Mouse (Mus musculus): ENCODE results near the gene Egfl7. TPM values are rescaled to one million over a fixed set of nuclear protein-coding genes. Genes with fewer than 3 reads are reported as not detected.

Egfl7 gene
- polyA plus RNA-seq, 1 experiment from 2014 or later = 64.8 TPM

- peaks cover 6% of the 10 kb centered on the region; the same call in 1 of the 2 replicates for H3K27me3 ChIP-seq
- 30% methylated on average over 2 of the region's 2 CpGs for WGBS
- no peak for ATAC-seq (ENCODE audit: low FRiP score, low read depth)
These were observed 32.3 kb upstream of the Egfl7 start for GRCm38 (mm10) chr2:26547481-26547880.

GRCm38 (mm10) chr2:26549801-26550200 lies 30.0 kb upstream of the Egfl7 start:
- Histone ChIP-seq H3K36me3 (no peaks in the 10 kb centered on the region), H3K9ac (replicated peaks) (no peak overlapping the region), H3K27me3 (peaks cover 6% of the 10 kb centered on the region; the same call in 1 of the 2 replicates), H3K4me3 (no peak overlapping the region), H3K4me1 (peaks cover 18% of the 10 kb centered on the region), H3K9me3 (no peaks in the 10 kb centered on the region), H3K4me2 (replicated peaks) (no peak overlapping the region), H3K27ac (replicated peaks) (no peak overlapping the region)
- WGBS = 86% methylated on average over 10 of the region's 10 CpGs
- no peak for ATAC-seq (ENCODE audit: low FRiP score, low read depth)

More at GRCm38 (mm10) chr2:26547481-26547880, 32.3 kb upstream of the Egfl7 start:
- H3K9me3 ChIP-seq = no peaks in the 10 kb centered on the region
- peaks cover 18% of the 10 kb centered on the region for H3K4me1 ChIP-seq
- H3K9ac ChIP-seq (replicated peaks) = no peak overlapping the region; the same call in 1 of the 2 replicates
- H3K36me3 ChIP-seq = no peaks in the 10 kb centered on the region
- no peak overlapping the region for H3K4me3 ChIP-seq
- H3K4me2 ChIP-seq (replicated peaks) = no peak overlapping the region
- H3K27ac ChIP-seq (replicated peaks) = peak overlapping the region; percentile 26; the same call in 1 of the 2 replicates

GRCm38 (mm10) chr2:26550205-26550604 lies 29.6 kb upstream of the Egfl7 start:
- no peak overlapping the region for H3K4me3 ChIP-seq
- WGBS = 77% methylated on average over 3 of the region's 3 CpGs
- H3K4me1 ChIP-seq = peaks cover 18% of the 10 kb centered on the region
- no peaks in the 10 kb centered on the region for H3K36me3 ChIP-seq
- H3K9me3 ChIP-seq = no peaks in the 10 kb centered on the region
- no peak overlapping the region for H3K9ac ChIP-seq (replicated peaks)
- no peak for ATAC-seq (ENCODE audit: low FRiP score, low read depth)
- H3K27ac ChIP-seq (replicated peaks) = no peak overlapping the region
- H3K4me2 ChIP-seq (replicated peaks) = no peak overlapping the region
- peaks cover 6% of the 10 kb centered on the region; the same call in 1 of the 2 replicates for H3K27me3 ChIP-seq

- WGBS = 88% methylated on average over 3 of the region's 3 CpGs
- Histone ChIP-seq H3K9ac (replicated peaks) (no peak overlapping the region), H3K4me1 (peaks cover 18% of the 10 kb centered on the region), H3K27me3 (peaks cover 6% of the 10 kb centered on the region; the same call in 1 of the 2 replicates), H3K36me3 (no peaks in the 10 kb centered on the region), H3K27ac (replicated peaks) (no peak overlapping the region), H3K4me2 (replicated peaks) (no peak overlapping the region), H3K4me3 (no peak overlapping the region), H3K9me3 (no peaks in the 10 kb centered on the region)
- no peak for ATAC-seq (ENCODE audit: low FRiP score, low read depth)
These were observed 29.0 kb upstream of the Egfl7 start for GRCm38 (mm10) chr2:26550777-26551176.

GRCm38 (mm10) chr2:26551446-26551845 lies 28.4 kb upstream of the Egfl7 start:
- Histone ChIP-seq H3K4me2 (replicated peaks) (no peak overlapping the region), H3K9me3 (no peaks in the 10 kb centered on the region), H3K27ac (replicated peaks) (no peak overlapping the region), H3K27me3 (peaks cover 6% of the 10 kb centered on the region; the same call in 1 of the 2 replicates), H3K36me3 (no peaks in the 10 kb centered on the region), H3K4me1 (peaks cover 18% of the 10 kb centered on the region), H3K9ac (replicated peaks) (no peak overlapping the region), H3K4me3 (no peak overlapping the region)
- ATAC-seq (ENCODE audit: low FRiP score, low read depth) = no peak
- WGBS = 76% methylated on average over 8 of the region's 8 CpGs

- H3K9me3 ChIP-seq = no peaks in the 10 kb centered on the region
- WGBS = 95% methylated on average over 2 of the region's 2 CpGs
- H3K4me2 ChIP-seq (replicated peaks) = no peak overlapping the region
- peaks cover 6% of the 10 kb centered on the region; the same call in 1 of the 2 replicates for H3K27me3 ChIP-seq
- no peak overlapping the region for H3K4me3 ChIP-seq
- no peak overlapping the region for H3K27ac ChIP-seq (replicated peaks)
- no peaks in the 10 kb centered on the region for H3K36me3 ChIP-seq
- no peak for ATAC-seq (ENCODE audit: low FRiP score, low read depth)
- no peak overlapping the region for H3K9ac ChIP-seq (replicated peaks)
- peaks cover 16% of the 10 kb centered on the region for H3K4me1 ChIP-seq
These were observed 27.7 kb upstream of the Egfl7 start for GRCm38 (mm10) chr2:26552066-26552465.

- Histone ChIP-seq H3K4me1 (peaks cover 8% of the 10 kb centered on the region; the same call in 1 of the 2 replicates), H3K4me2 (replicated peaks) (no peak overlapping the region), H3K27me3 (no peaks in the 10 kb centered on the region; the same call in 1 of the 2 replicates), H3K9me3 (no peaks in the 10 kb centered on the region), H3K27ac (replicated peaks) (no peak overlapping the region), H3K9ac (replicated peaks) (no peak overlapping the region), H3K4me3 (no peak overlapping the region), H3K36me3 (no peaks in the 10 kb centered on the region)
- 82% methylated on average over 9 of the region's 9 CpGs for WGBS
- no peak for ATAC-seq (ENCODE audit: low FRiP score, low read depth)
These were observed 25.9 kb upstream of the Egfl7 start for GRCm38 (mm10) chr2:26553904-26554303.

- no peak overlapping the region for H3K27ac ChIP-seq (replicated peaks)
- WGBS = 84% methylated on average over 4 of the region's 4 CpGs
- no peak overlapping the region for H3K9ac ChIP-seq (replicated peaks)
These were observed 24.7 kb upstream of the Egfl7 start for GRCm38 (mm10) chr2:26555076-26555475.

GRCm38 (mm10) chr2:26556535-26556993 lies 23.2 kb upstream of the Egfl7 start:
- Histone ChIP-seq H3K27ac (replicated peaks) (no peak overlapping the region), H3K4me3 (no peak overlapping the region), H3K4me1 (peaks cover 19% of the 10 kb centered on the region), H3K9me3 (no peaks in the 10 kb centered on the region), H3K36me3 (no peaks in the 10 kb centered on the region), H3K27me3 (no peaks in the 10 kb centered on the region; the same call in 1 of the 2 replicates), H3K9ac (replicated peaks) (no peak overlapping the region), H3K4me2 (replicated peaks) (no peak overlapping the region)
- ATAC-seq (ENCODE audit: low FRiP score, low read depth) = no peak
- WGBS = 65% methylated on average over 4 of the region's 4 CpGs

More at GRCm38 (mm10) chr2:26555076-26555475, 24.7 kb upstream of the Egfl7 start:
- no peaks in the 10 kb centered on the region; the same call in 1 of the 2 replicates for H3K27me3 ChIP-seq
- no peak overlapping the region for H3K4me3 ChIP-seq
- no peaks in the 10 kb centered on the region for H3K9me3 ChIP-seq
- ATAC-seq (ENCODE audit: low FRiP score, low read depth) = no peak
- no peak overlapping the region for H3K4me2 ChIP-seq (replicated peaks)
- no peaks in the 10 kb centered on the region for H3K36me3 ChIP-seq
- H3K4me1 ChIP-seq = peaks cover 8% of the 10 kb centered on the region; the same call in 1 of the 2 replicates

- Histone ChIP-seq H3K36me3 (no peaks in the 10 kb centered on the region), H3K27me3 (peaks cover 9% of the 10 kb centered on the region; the same call in 1 of the 2 replicates), H3K9ac (replicated peaks) (no peak overlapping the region), H3K4me1 (peaks cover 24% of the 10 kb centered on the region), H3K9me3 (no peaks in the 10 kb centered on the region), H3K27ac (replicated peaks) (no peak overlapping the region), H3K4me2 (replicated peaks) (no peak overlapping the region), H3K4me3 (no peak overlapping the region)
- 75% methylated on average over 5 of the region's 5 CpGs for WGBS
- ATAC-seq (ENCODE audit: low FRiP score, low read depth) = no peak
These were observed 19.3 kb upstream of the Egfl7 start for GRCm38 (mm10) chr2:26560506-26560905.

- Histone ChIP-seq H3K4me2 (replicated peaks) (no peak overlapping the region), H3K36me3 (no peaks in the 10 kb centered on the region), H3K9me3 (no peaks in the 10 kb centered on the region), H3K4me3 (no peak overlapping the region), H3K4me1 (peaks cover 27% of the 10 kb centered on the region), H3K27ac (replicated peaks) (no peak overlapping the region), H3K9ac (replicated peaks) (no peak overlapping the region), H3K27me3 (peaks cover 9% of the 10 kb centered on the region; the same call in 1 of the 2 replicates)
- 45% methylated on average over 6 of the region's 6 CpGs for WGBS
- ATAC-seq (ENCODE audit: low FRiP score, low read depth) = no peak
These were observed 18.3 kb upstream of the Egfl7 start for GRCm38 (mm10) chr2:26561351-26562016.

GRCm38 (mm10) chr2:26566221-26566620 lies 13.6 kb upstream of the Egfl7 start:
- H3K4me3 ChIP-seq = no peak overlapping the region
- 16% methylated on average over 4 of the region's 4 CpGs for WGBS
- 0 out of 2 replicates have a peak, but pooled peaks have one; percentile 54 for ATAC-seq (ENCODE audit: low FRiP score, low read depth)

More at GRCm38 (mm10) chr2:26566221-26566620, 13.6 kb upstream of the Egfl7 start:
- Histone ChIP-seq H3K4me1 (peaks cover 11% of the 10 kb centered on the region), H3K36me3 (no peaks in the 10 kb centered on the region), H3K9me3 (no peaks in the 10 kb centered on the region), H3K4me2 (replicated peaks) (no peak overlapping the region), H3K9ac (replicated peaks) (no peak overlapping the region; the same call in 1 of the 2 replicates), H3K27me3 (peaks cover 9% of the 10 kb centered on the region; the same call in 1 of the 2 replicates), H3K27ac (replicated peaks) (no peak overlapping the region)
